Mouse (Mus musculus) liver, adult 2 months (tissue): Measurements from ENCODE around the gene Snap47. TPM values are rescaled to one million over a fixed set of nuclear protein-coding genes. Genes with fewer than 3 reads are reported as not detected.

Experiments used
- DNase-seq: peaks from one replicate; pipeline ENCODE4 v3.0.0-alpha.2; 2011; ENCODE audit warnings: low read depth, low spot score; ENCODE audit errors: extremely low read depth
- H3K27ac ChIP-seq: fragments of 200-500 bp; replicated peaks from 2 replicates; pipeline ENCODE4 v1.5.1; 2012; ENCODE audit warnings: low read depth, mild to moderate bottlenecking, control low read depth, inconsistent platforms, low read length; ENCODE audit not compliant: insufficient read depth
- H3K27me3 ChIP-seq: fragments of 200-500 bp; 2 replicates; pipeline ENCODE4 v1.6.1; 2012; ENCODE audit warnings: mild to moderate bottlenecking, moderate library complexity, low read length, inconsistent platforms; ENCODE audit not compliant: control insufficient read depth, insufficient read depth
- H3K36me3 ChIP-seq: fragments of 200-500 bp; 2 replicates; pipeline ENCODE4 v1.6.1; 2012; ENCODE audit warnings: low read length, inconsistent platforms; ENCODE audit not compliant: control insufficient read depth, insufficient read depth
- H3K4me1 ChIP-seq: fragments of 200-500 bp; 2 replicates; pipeline ENCODE4 v1.6.1; 2011; ENCODE audit warnings: low read length; ENCODE audit not compliant: control insufficient read depth, insufficient read depth
- H3K4me3 ChIP-seq: fragments of 200-500 bp; 2 replicates; pipeline ENCODE4 v1.5.1; 2011; ENCODE audit warnings: low read depth, mild to moderate bottlenecking, control low read depth, low read length, moderate library complexity; ENCODE audit not compliant: insufficient read depth
- H3K79me2 ChIP-seq: fragments of 200-500 bp; 2 replicates; pipeline ENCODE4 v1.6.1; 2012; ENCODE audit warnings: inconsistent platforms, mild to moderate bottlenecking, low read length, moderate library complexity; ENCODE audit not compliant: control insufficient read depth, insufficient read depth
- H3K9ac ChIP-seq: fragments of 200-500 bp; 2 replicates; pipeline ENCODE4 v1.6.1; 2012; ENCODE audit warnings: low read depth, mild to moderate bottlenecking, control low read depth, inconsistent platforms, low read length
- CTCF ChIP-seq: fragments of 200-500 bp; IDR thresholded peaks from 2 replicates; pipeline ENCODE4 v1.5.1; 2011; ENCODE audit warnings: low read depth, low read length, control low read depth
- POLR2A ChIP-seq: fragments of 200-500 bp; IDR thresholded peaks from 2 replicates; pipeline ENCODE4 v1.6.1; 2011; ENCODE audit warnings: low read length, control low read depth; ENCODE audit not compliant: insufficient read depth; ENCODE audit errors: extremely low read depth
- WGBS: fragments of 180-500 bp; shearing (Covaris S2); methylation state at CpG from one replicate; pipeline ENCODE4 v1.1.7; 2018; 5-methylcytosine and 5-hydroxymethylcytosine counted together
- polyA plus RNA-seq: library from polyadenylated mRNA; depleted of rRNA; stranded (reverse); fragments of >200 nt; gene quantifications from 2 replicates; pipeline ENCODE4 v1.2.3, GENCODE M21; 2012
- total RNA-seq: library from RNA; depleted of rRNA; stranded (reverse); fragments of >200 nt; gene quantifications from 2 replicates; pipeline ENCODE4 v1.2.3, GENCODE M21; 2014

Gene Snap47
- total and polyA plus RNA-seq, 2 experiments: 60.0 to 70.9 TPM

DNA sequence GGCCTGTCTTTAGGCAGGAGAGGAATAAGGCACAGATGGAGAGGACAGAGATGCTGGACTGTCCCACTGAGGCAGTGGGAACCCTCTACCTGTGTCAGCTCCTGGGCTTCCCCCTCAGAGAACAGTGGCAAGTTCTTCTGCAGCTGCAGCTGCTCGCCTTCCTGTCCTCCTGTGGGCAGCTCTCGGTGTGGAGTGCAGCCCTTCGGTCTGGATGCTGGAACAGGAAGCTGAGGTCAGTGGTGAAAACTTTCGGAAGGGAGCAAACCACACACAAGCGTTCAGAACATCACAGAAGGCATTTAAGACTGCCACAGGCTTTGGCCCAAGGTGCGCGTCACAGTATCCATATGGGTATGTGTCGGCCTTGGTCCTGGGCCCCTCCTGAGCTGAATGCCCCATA, 29.6 kb downstream of the Snap47 start:
- Histone ChIP-seq H3K27me3 (no peaks in the 10 kb centered on the region), H3K79me2 (peaks cover 11% of the 10 kb centered on the region; the same call in 1 of the 2 replicates), H3K4me1 (peaks cover 24% of the 10 kb centered on the region), H3K36me3 (peaks cover 15% of the 10 kb centered on the region; the same call in 1 of the 2 replicates), H3K9ac (no peak overlapping the region), H3K27ac (no peak overlapping the region), H3K4me3 (no peak overlapping the region)
- no peak for DNase-seq
- WGBS: 82% methylated on average over 8 of the region's 8 CpGs
- TF ChIP-seq POLR2A: no peak
- TF ChIP-seq CTCF: no peak

- Histone ChIP-seq H3K4me3 (no peak overlapping the region), H3K27me3 (no peaks in the 10 kb centered on the region), H3K4me1 (peaks cover 12% of the 10 kb centered on the region), H3K79me2 (peaks cover 9% of the 10 kb centered on the region; the same call in 1 of the 2 replicates), H3K36me3 (peaks cover 17% of the 10 kb centered on the region; the same call in 1 of the 2 replicates), H3K9ac (no peak overlapping the region), H3K27ac (no peak overlapping the region)
- TF ChIP-seq POLR2A (no peak), CTCF (no peak)
- 98% methylated on average over 5 of the region's 5 CpGs for WGBS
- no peak for DNase-seq
These were observed 32.3 kb downstream of the Snap47 start for GRCm38 (mm10) chr11:59418708-59419107.

DNA sequence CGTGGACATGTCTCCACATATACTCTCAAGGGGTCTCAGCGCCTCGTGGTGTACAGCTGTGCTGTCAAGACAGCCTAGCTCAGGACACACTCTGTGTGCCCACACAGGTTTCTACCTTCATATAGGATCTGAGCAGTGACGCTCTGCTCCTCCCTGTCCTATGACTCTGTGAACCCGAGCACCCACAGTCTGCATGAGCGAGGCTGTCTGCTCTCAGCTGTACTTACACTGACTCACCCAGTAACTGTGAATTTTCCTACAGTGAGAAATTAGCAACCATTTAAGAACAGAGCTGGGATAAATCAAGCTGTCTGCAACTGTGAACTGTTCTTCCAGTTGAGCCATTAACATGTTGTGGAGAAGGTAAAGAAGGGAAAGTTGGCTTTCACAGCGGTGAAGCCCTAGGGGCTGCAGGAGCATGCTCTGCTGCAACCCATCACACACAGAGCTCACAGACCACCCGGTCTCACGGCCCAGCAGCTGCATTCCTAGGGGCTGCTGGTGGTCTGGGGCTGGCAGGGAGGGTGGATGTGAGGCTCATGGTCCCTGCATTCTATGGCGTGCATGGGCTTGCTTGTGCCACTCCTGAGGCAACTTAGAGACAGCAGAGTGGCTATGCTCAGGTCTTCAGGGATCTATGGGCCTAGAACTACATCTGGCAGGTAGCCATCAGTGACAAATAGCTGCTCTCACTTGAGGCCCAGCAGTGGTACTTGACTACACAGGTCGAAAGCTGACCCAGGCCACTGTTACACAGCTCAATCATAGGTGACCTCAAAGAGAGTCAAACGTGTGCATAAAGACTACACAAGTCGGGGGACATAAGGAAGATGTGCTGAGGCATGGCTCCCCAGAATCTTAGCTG, 37.8 kb downstream of the Snap47 start:
- Histone ChIP-seq H3K27me3 (no peaks in the 10 kb centered on the region), H3K9ac (no peak overlapping the region), H3K36me3 (peaks cover 2% of the 10 kb centered on the region; the same call in 1 of the 2 replicates), H3K79me2 (peaks cover 4% of the 10 kb centered on the region; the same call in 1 of the 2 replicates), H3K4me3 (no peak overlapping the region), H3K4me1 (no peaks in the 10 kb centered on the region), H3K27ac (no peak overlapping the region)
- TF ChIP-seq CTCF (no peak), POLR2A (no peak)
- WGBS: 94% methylated on average over 13 of the region's 13 CpGs
- no peak for DNase-seq

DNA sequence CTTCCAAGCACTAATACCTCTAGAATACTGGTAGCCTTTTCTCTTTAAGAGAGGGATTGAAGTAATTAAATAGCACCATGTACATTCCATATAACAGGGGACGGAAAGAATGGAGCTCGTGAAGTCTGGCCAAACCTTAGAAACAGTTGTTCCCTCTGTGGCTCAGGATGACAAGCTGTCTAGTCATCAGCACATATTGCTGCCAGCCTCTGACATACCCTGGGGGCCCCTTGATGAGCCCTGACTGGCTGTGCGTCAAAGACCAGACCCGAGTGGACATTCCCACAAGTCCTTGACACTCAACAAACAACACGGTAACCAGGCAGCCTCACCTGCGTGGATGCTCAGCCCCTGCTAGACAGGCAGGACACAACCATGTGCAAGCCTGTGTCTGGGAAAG, 38.9 kb downstream of the Snap47 start:
- Histone ChIP-seq H3K27ac (no peak overlapping the region), H3K27me3 (no peaks in the 10 kb centered on the region), H3K9ac (no peak overlapping the region), H3K4me1 (no peaks in the 10 kb centered on the region), H3K4me3 (no peak overlapping the region), H3K36me3 (peaks cover 4% of the 10 kb centered on the region), H3K79me2 (peaks cover 4% of the 10 kb centered on the region; the same call in 1 of the 2 replicates)
- WGBS: 85% methylated on average over 6 of the region's 6 CpGs
- no peak for TF ChIP-seq POLR2A
- TF ChIP-seq CTCF: no peak
- DNase-seq: no peak

DNA sequence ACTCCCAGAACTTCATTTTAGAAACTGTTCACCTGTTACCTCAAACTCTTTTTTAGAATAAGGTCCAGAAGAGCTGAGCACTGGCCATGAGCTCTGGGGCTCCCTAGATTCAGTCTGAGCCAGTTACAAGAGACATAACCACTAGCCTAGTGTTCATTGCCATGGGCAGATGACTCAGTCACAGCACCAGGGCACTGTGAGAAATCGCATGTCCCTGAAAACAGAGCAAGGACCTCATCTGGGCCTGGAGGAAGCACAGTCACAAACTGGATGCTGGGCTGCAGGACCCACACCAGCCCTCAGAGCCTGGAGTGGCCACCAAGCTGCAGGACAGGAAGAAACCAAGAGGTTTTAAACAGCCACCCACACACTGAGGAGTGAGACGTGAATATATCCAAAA, 40.1 kb downstream of the Snap47 start:
- no peak overlapping the region for H3K9ac ChIP-seq
- TF ChIP-seq CTCF (no peak), POLR2A (no peak)
- H3K27ac ChIP-seq: no peak overlapping the region
- no peak overlapping the region for H3K4me3 ChIP-seq
- 41% methylated on average over 2 of the region's 2 CpGs for WGBS
- no peaks in the 10 kb centered on the region; the same call in 1 of the 2 replicates for H3K79me2 ChIP-seq
- DNase-seq: no peak
- peaks cover 4% of the 10 kb centered on the region for H3K36me3 ChIP-seq
- H3K4me1 ChIP-seq: no peaks in the 10 kb centered on the region
- no peaks in the 10 kb centered on the region for H3K27me3 ChIP-seq

DNA sequence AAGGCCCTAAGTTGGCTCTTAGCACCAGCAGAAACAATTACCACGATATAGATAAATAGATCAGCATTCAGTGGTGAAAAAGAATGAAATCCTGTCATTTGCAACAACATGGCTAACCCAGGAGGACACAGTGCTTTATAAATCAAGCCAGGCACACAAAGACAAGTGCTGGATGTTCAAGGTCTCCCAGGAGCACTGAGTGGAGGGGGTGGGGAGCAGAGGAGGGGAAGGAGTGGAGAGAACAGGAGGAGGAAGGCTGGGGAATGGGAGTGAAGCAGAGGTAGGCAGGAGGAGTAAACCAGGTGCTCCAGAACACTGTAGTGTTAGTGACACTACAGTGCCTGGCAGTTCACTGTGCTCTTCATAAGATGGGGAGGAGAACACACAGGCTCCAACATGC, 45.2 kb downstream of the Snap47 start:
- Histone ChIP-seq H3K27me3 (no peaks in the 10 kb centered on the region), H3K27ac (no peak overlapping the region), H3K9ac (no peak overlapping the region), H3K36me3 (peaks cover 3% of the 10 kb centered on the region), H3K79me2 (no peaks in the 10 kb centered on the region), H3K4me3 (no peak overlapping the region), H3K4me1 (no peaks in the 10 kb centered on the region)
- no peak for DNase-seq
- 94% methylated on average over 1 of the region's 1 CpGs for WGBS
- TF ChIP-seq CTCF: no peak
- no peak for TF ChIP-seq POLR2A
